Mouse (Mus musculus): ENCODE measurements around the gene Prkn. TPM values are rescaled to one million over a fixed set of nuclear protein-coding genes. Genes with fewer than 3 reads are reported as not detected.

The Prkn gene
- total RNA-seq, 2 experiments from 2014 or later = 4.8 to 5.1 TPM

GRCm38 (mm10) chr17:11863017-11863416 is 1022.8 kb downstream of the Prkn start:
- DNase-seq = no peak

GRCm38 (mm10) chr17:11866231-11866630 is 1026.0 kb downstream of the Prkn start:
- DNase-seq = no peak

GRCm38 (mm10) chr17:11867334-11868095 is 1027.3 kb downstream of the Prkn start:
- DNase-seq = no peak

- no peak for DNase-seq
Observed at GRCm38 (mm10) chr17:11870546-11870945, 1030.4 kb downstream of the Prkn start.

- no peak for DNase-seq
Observed at GRCm38 (mm10) chr17:11876240-11876639, 1036.1 kb downstream of the Prkn start.

GRCm38 (mm10) chr17:11881110-11881820 is 1041.1 kb downstream of the Prkn start:
- no peak for DNase-seq

GRCm38 (mm10) chr17:11885601-11886000 is 1045.4 kb downstream of the Prkn start:
- DNase-seq = no peak

GRCm38 (mm10) chr17:11886963-11887362 is 1046.8 kb downstream of the Prkn start:
- no peak for DNase-seq

GRCm38 (mm10) chr17:11887591-11888205 is 1047.5 kb downstream of the Prkn start:
- DNase-seq = no peak

- no peak for DNase-seq
Observed at GRCm38 (mm10) chr17:11888806-11889205, 1048.6 kb downstream of the Prkn start.

GRCm38 (mm10) chr17:11900300-11900699 is 1060.1 kb downstream of the Prkn start:
- no peak for DNase-seq

GRCm38 (mm10) chr17:11901731-11902130 is 1061.5 kb downstream of the Prkn start:
- no peak for DNase-seq

GRCm38 (mm10) chr17:11903001-11903400 is 1062.8 kb downstream of the Prkn start:
- peak; percentile 26 for DNase-seq

GRCm38 (mm10) chr17:11910668-11911398 is 1070.6 kb downstream of the Prkn start:
- no peak for DNase-seq

- DNase-seq = no peak
Observed at GRCm38 (mm10) chr17:11912136-11912535, 1072.0 kb downstream of the Prkn start.

GRCm38 (mm10) chr17:11912872-11913365 is 1072.7 kb downstream of the Prkn start:
- DNase-seq = peak; percentile 34

GRCm38 (mm10) chr17:11913620-11914019 is 1073.4 kb downstream of the Prkn start:
- DNase-seq = no peak

GRCm38 (mm10) chr17:11914451-11914850 is 1074.3 kb downstream of the Prkn start:
- no peak for DNase-seq

- peak; percentile 29 for DNase-seq
Observed at GRCm38 (mm10) chr17:11918123-11918801, 1078.1 kb downstream of the Prkn start.

GRCm38 (mm10) chr17:11919581-11919980 is 1079.4 kb downstream of the Prkn start:
- no peak for DNase-seq

GRCm38 (mm10) chr17:11921026-11921425 is 1080.8 kb downstream of the Prkn start:
- no peak for DNase-seq

- DNase-seq = no peak
Observed at GRCm38 (mm10) chr17:11923989-11924388, 1083.8 kb downstream of the Prkn start.

All from heart, postnatal 4 days (tissue).